Mouse (Mus musculus) brown adipose tissue, adult 24 weeks (tissue): Measurements from ENCODE around the gene D8Ertd738e. TPM values are rescaled to one million over a fixed set of nuclear protein-coding genes. Genes with fewer than 3 reads are reported as not detected.

Source experiments
- H3K27ac ChIP-seq: fragments of 200-500 bp; replicated peaks from 2 replicates; pipeline ENCODE4 v1.5.1; 2012; ENCODE audit warnings: low read depth, mild to moderate bottlenecking, low read length
- H3K4me1 ChIP-seq: fragments of 200-500 bp; 2 replicates; pipeline ENCODE4 v1.6.1; 2012; ENCODE audit warnings: low read length, mixed read lengths; ENCODE audit not compliant: control insufficient read depth, insufficient read depth, insufficient read length
- H3K4me3 ChIP-seq: fragments of 200-500 bp; 2 replicates; pipeline ENCODE4 v1.5.1; 2012; ENCODE audit warnings: low read depth, mild to moderate bottlenecking, low read length, moderate library complexity; ENCODE audit not compliant: insufficient read depth
- polyA plus RNA-seq: library from polyadenylated mRNA; stranded (reverse); fragments of >200 nt; gene quantifications from 2 replicates; pipeline ENCODE4 v1.2.4, GENCODE M21; 2012; ENCODE audit not compliant: missing spikeins, insufficient read depth, insufficient read length

Gene D8Ertd738e
- polyA plus RNA-seq, 1 experiment = 259 TPM

DNA sequence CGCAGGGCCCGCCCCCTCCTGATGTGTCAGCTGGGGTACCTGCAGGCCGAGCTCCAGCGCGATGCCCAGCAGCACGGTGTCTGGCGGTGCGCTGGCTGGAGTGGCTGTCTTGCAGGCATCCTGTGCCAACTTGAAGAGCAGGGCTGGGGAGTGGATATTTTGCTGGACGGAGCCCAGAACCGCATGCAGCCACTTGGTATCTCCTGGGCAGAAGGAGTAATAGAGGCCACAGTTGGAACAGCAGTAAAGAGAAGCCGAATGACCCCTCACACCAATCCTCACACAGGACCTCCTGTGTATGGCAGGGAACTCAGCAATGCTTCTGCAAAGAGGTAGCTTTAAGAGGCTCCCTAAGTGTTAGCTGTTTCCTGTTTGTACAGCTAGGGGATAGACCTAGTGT is 32.3 kb downstream of the D8Ertd738e start:
- no peak overlapping the region for H3K4me3 ChIP-seq
- H3K27ac ChIP-seq = no peak overlapping the region
- no peaks in the 10 kb centered on the region for H3K4me1 ChIP-seq

DNA sequence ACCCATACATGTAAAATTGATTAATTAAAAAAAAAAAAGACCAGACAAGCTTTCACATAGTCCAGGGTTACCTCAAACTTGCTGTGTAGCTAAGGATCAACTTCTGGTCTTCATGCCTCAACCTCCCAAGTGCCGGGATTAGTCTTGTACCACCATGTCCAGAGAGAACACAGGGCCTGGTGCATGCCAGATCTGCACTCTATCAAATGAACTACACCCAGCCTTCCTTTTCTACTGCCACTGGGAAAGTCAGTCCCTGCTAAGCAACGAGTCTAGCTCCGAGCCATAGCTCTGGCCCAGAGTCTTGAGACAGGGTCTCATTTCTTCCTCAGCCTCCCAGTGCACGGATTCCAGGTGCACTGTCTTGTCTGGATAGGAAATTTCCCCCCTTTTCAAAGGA is 36.2 kb downstream of the D8Ertd738e start:
- Histone ChIP-seq H3K4me3 (no peak overlapping the region), H3K27ac (no peak overlapping the region), H3K4me1 (peaks cover 6% of the 10 kb centered on the region)

DNA sequence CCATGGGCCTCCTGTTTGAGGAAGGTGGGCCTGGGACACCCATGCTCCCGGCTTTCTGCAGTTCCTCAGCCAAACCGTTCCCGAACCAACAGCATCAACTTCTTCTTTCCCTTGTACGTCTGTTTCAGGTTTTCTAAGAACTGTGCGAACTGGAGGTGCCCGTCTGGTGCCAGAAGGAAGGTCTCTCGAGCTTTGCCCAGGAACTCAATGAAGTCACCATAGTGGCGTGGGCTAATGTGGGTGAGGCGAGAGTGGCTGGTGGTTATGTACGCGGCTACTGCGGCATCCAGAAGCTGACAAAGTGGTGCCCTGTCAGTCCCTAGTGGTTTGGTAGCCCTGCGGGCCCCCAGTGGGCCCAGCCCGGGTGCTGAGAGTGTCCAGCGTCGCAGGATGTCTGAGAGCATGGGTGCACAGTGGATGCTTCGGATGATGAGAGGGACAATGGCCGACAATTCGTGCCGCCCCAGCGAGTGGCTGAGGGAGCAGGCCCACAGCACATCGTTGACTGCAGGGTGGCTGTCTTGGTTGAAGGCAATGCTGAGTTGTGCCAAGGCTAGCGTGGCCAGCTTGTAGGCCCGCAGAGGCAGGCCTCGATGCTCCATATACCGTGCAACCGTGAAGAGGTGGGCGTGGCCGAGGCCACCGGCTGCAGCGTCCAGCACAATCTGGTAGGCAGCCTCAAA is 37.5 kb downstream of the D8Ertd738e start:
- Histone ChIP-seq H3K4me3 (no peak overlapping the region), H3K27ac (no peak overlapping the region), H3K4me1 (peaks cover 12% of the 10 kb centered on the region)

DNA sequence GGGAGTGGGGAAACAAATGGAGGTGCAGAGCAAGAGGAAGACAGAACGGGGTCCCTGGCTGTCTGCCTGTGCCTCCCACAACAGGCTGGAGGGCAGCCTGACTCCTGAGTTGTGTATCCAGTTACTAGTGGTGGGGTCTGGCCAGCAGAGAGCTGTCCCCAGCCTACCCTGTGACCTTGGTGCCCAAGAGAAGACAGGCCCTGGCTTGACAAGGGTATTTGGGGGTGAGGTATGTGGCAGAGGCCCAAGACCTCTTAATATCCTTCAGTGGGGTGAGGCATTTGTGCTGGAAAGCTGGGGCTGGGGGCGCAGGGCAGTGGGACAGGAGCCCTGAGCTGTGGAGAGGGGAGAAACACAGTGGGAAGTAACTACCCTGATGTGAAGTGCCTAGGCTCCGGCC is 38.3 kb downstream of the D8Ertd738e start:
- Histone ChIP-seq H3K27ac (no peak overlapping the region), H3K4me1 (peaks cover 12% of the 10 kb centered on the region), H3K4me3 (no peak overlapping the region)

DNA sequence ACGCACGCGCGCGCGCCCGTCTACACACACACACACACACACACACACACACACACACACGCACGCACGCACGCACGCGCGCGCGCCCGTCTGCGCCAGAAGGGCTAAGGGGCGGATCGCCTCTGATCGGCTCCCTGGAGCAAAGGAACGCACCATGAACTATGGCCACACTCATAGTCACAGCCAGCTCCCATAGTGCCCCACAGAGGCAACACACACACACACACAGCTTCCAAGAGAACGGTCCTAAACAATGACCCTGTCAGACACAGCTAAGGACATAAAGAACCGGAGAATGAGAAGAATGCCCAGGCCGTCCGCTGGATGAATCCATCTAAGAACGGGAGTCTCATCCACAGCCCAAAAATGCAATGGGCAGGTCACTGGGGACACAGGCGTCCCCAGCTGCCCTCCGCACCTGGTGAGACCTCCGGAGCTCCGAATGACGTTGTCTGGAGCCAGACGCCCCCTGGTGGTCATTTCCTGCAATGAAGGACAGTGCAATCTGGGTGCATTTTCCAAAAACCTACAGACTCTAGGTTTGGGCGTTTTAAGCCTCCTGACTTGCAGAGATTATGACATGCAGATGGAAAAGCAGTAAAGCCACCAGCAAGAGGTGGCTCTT is 39.2 kb downstream of the D8Ertd738e start:
- peaks cover 12% of the 10 kb centered on the region for H3K4me1 ChIP-seq
- H3K27ac ChIP-seq = peak overlapping the region; percentile 43
- H3K4me3 ChIP-seq = peak overlapping the region; percentile 27; the same call in 1 of the 2 replicates

DNA sequence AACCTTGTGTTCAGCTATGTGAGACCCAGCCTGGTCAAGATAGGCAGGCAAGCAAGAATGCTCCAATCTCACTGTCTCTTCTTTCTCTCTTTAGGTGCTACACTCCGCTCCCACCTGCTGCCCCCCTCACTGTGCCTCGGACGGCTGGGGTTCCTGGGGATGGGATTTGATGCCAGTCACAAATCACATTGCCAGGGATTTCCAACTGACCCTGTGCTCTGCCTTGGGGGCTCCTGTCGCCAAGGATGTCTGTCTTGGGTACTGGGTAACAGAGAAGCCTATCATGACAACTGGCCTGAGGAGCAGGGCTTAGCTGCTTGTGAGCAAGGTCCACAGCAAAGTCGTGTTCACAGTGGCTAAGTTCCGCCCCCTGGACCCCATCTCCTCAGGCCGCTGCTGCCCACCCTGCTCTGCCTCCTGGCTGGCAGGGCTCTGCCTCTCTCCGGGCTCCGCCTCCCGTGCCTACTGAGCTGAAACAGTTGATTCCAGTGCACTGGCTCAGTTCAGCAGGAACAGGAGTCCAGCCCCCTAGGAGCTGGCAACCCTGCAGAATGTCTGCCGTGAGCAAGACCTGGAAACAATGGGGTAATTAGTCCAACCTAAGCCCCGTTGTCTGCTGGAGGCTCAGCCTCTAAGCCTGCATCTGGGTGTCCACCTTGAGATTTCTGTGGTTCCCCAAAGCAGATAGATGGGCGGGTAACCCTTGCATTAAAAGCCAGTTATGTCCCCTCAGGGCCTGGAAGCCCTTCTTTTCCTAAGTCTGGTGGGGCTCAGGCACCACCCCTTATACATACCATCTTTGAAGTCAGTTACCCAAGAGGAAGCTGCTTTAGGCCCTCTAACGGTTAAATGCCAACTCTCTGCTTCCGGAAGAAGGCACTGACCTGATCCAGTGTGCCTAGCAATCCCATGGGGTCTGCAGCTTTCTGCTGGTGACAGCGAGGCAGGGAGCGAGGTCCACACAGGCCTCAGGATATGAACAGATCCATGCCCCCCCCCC is 40.8 kb downstream of the D8Ertd738e start:
- no peak overlapping the region for H3K4me3 ChIP-seq

DNA sequence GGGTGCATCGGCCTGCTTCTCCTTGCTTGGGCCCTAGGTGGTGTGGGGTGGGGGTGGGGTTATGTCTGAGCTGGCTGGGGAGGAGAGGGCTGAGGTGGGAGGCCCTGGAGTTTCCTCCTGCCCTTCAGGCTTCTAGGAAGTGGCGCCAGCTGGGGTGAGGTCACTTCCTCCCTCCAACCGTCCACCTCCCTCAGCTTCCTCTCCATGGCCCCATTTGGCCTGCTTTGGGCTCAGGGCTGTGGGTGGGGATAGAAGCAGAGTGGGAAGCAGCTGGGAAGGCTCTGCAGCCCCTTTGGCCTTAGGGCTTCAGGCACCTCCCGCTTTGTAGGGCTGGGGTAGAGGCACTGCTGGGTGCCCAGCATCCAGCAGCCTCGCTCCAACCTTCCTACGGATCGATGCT is 41.7 kb downstream of the D8Ertd738e start:
- Histone ChIP-seq H3K4me1 (peaks cover 12% of the 10 kb centered on the region), H3K27ac (peak overlapping the region; percentile 92)

More for the DNA sequence above, 40.8 kb downstream of the D8Ertd738e start:
- H3K4me1 ChIP-seq = peaks cover 12% of the 10 kb centered on the region
- H3K27ac ChIP-seq = peak overlapping the region; percentile 92

DNA sequence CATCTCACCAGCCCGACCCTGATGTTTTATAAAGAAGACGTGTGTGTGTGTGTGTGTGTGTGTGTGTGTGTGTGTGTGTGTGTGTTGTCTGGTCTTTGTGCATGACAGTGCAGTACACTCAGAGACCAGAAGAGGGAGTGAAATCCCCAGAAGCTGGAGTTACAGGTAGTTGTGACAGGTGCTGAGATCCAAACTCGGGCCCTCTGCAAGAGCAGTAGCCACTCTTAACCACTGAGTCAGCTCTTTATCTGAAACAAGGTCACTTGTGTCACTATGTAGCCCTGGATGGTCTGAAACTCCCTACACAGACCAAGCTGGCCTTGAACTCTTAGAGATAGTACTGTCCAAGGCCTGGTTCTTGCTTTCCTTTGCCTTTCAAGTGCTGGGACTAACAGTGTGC is 42.9 kb downstream of the D8Ertd738e start:
- H3K27ac ChIP-seq = 0 out of 2 replicates have a peak overlapping the region, but pooled peaks have one; percentile 5
- H3K4me3 ChIP-seq = no peak overlapping the region
- H3K4me1 ChIP-seq = peaks cover 12% of the 10 kb centered on the region

More for the DNA sequence above, 41.7 kb downstream of the D8Ertd738e start:
- H3K4me3 ChIP-seq = 0 out of 2 replicates have a peak overlapping the region, but pooled peaks have one; percentile 12

DNA sequence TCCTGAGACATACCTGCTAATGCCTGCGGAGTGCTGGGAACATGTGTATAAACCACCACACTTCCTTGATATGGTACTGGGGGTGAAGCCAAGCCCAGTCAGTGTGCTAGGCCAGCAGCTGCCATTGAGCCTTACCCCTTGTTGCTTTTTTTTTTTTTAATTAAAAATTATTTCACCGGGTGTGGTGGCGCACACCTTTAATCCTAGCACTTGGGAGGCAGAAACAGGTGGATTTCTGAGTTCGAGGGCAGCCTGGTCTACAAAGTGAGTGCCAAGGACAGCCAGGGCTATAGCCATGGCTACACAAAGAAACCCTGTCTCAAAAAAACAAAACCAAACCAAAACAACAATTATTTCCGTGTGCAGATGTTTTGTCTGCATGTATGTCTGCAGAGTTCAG is 44.4 kb downstream of the D8Ertd738e start:
- peaks cover 12% of the 10 kb centered on the region for H3K4me1 ChIP-seq
- H3K27ac ChIP-seq = peak overlapping the region; percentile 98
- no peak overlapping the region for H3K4me3 ChIP-seq

DNA sequence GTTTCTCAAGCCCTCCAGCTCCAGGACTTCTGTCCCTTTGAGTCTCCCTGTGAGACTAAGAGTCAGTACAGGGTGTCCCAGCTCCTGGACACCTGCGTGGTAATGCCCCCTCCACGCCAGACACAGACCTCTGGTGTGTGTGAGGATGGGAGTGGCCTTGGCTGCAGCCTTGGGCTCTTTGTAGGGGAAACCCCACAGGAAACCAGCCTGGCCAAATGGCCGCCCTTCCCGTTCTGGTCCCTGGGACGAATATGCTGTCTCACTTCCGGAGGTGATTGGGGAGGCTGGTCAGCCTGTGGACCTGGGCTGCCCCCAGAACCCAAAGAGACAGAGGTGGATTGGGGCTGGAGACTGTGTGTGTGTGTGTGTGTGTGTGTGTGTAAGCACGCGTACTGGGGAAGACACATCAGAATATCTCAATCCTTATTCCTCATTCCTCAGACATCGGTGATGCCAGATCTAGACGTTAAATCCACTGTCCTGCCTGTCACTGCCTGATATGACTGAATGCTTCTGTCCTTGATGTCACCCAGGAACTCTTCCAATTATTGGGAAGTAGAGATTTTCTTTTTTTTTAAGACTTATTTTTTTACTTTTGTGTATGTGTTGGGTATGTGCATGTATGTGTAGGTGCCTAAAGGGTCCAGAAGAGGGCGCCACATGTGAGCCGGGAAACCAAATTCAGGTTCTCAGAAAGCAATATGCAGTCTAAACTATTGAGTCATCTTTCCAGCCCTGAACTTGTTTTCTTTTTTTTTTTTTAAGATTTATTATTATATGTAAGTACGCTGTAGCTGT is 45.3 kb downstream of the D8Ertd738e start:
- H3K27ac ChIP-seq = peak overlapping the region; percentile 98
- H3K4me1 ChIP-seq = peaks cover 12% of the 10 kb centered on the region

DNA sequence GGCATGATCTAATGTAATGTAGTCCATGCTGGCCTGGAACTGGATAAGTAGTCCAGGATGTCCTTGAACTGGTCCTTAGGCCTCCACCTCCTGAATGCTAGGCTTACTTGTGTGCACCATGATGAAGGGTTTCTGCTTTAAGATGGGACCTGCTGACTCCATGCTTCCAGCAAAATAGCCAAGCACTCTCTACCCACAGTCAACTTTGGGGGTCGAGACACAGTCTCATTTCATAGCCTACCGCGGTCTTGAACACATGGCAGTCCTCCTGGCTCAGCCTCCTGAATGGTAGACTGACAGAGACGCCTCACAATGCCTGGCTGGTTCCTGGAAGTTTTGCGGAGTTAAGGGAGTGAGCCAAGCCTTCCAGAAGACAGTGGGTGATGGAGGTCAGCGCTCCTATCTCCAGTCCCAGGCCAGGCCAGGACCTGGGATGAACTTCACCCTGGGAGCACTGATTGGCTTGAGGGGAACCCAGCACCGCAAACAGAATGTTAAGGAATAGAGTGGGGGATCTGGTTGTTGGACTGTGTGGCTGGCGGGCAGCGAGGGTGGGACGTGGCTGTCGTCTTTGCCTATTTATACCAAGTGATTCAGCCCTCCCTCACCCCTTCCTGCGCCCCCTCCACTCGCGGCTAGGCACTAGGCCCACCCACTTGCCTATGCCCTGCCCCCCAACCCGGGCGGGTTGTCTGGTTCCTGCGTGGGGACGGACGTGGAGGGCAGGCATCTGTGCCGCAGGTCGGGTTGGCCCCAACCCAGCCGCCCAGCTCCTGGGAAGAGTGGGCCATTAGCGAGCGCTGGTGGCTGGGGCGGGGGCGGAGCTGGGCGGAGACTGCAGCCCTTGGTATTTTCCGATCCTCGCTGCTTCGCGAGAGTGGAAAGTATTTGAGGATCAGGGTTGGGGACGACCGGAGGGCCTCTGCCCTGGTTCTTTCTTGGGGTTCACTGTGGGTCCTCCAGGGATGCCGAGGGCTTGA is 46.3 kb downstream of the D8Ertd738e start:
- H3K27ac ChIP-seq = peak overlapping the region; percentile 98
- peaks cover 7% of the 10 kb centered on the region for H3K4me1 ChIP-seq
- H3K4me3 ChIP-seq = peak overlapping the region; percentile 88

More for the DNA sequence above, 45.3 kb downstream of the D8Ertd738e start:
- H3K4me3 ChIP-seq = peak overlapping the region; percentile 88

DNA sequence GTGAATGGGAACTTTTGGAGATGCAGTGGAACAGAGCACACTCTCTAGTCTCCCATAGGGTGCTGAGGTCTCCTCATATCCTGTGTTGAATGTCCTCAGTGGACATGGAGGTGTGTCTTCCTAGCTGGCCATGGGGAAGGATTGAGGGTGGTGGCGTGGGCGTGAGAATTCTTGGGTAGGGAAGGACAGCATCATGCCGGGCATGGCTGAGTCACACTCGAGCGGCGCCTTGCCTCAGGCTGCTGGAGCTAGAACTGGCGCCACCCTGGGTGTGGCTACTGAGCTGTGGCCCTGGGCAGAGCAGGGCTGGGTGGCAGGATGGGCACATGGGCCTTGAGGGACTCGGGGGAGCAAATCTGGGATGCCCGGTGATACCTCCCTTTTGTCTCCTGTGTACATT is 47.1 kb downstream of the D8Ertd738e start:
- H3K4me3 ChIP-seq = peak overlapping the region; percentile 88
- H3K4me1 ChIP-seq = peaks cover 5% of the 10 kb centered on the region
- peak overlapping the region; percentile 98 for H3K27ac ChIP-seq

DNA sequence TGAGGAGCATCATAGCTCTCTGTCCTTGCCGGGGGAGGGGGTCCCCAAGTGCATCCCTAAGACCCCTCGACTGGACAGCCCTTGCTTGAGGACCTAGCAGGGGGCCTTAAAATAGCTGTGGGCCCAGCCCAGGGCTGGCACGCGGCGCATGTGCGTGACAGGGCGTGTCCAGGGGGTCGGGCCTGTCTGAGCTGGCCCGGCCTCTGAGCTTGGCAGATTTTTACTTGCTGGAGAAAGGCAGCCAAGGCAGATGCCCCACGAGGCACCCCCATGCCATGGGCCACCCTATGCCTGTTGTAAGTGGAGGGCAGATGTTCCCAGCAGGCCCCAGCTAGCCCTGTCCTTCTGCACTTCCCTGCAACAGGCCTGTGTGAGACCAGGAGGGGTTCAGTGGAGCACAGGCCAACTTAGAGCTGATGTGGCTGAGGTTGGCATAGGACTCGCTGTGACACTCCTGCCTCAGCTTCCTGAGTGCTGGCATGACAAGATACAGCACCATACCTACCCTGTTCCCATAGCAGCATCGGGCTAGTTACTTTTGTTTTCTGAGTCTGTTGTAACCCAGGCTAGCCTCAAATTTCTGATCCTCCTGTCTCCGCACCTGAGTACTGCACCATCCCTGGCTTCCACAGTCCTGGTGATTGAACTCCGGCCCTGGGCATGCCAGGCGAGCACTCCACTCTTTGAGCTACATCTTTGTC is 47.8 kb downstream of the D8Ertd738e start:
- peak overlapping the region; percentile 88 for H3K4me3 ChIP-seq
- H3K27ac ChIP-seq = peak overlapping the region; percentile 98
- H3K4me1 ChIP-seq = peaks cover 5% of the 10 kb centered on the region; the same call in 1 of the 2 replicates
